Mouse (Mus musculus): ENCODE data around the gene Neurog3. TPM values are rescaled to one million over a fixed set of nuclear protein-coding genes. Genes with fewer than 3 reads are reported as not detected.

Neurog3 gene
- 2.4 and 3.3 TPM in 2 replicates for polyA plus RNA-seq (2012; rRNA removed)

DNA sequence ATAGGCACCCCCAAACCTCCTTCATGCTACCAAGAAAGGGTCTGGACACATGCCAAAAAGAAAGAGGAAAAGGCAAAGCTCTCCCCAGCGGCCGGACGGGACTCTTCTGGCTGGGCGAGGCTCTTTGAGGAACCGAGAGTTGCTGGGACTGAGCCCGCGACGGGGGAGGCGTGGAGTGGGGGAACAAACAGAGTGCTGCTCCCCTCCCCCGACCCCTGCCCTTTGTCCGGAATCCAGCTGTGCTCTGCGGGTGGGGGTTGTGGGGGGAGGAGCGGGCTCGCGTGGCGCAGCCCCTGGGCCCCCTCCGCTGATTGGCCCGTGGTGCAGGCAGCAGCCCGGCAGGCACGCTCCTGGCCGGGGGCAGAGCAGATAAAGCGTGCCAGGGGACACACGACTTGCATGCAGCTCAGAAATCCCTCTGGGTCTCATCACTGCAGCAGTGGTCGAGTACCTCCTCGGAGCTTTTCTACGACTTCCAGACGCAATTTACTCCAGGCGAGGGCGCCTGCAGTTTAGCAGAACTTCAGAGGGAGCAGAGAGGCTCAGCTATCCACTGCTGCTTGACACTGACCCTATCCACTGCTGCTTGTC lies at the start of gene Neurog3:
Gene Neurog3 (plus strand): TSS at position 400 of the 591 bp plus-strand sequence.

DNA sequence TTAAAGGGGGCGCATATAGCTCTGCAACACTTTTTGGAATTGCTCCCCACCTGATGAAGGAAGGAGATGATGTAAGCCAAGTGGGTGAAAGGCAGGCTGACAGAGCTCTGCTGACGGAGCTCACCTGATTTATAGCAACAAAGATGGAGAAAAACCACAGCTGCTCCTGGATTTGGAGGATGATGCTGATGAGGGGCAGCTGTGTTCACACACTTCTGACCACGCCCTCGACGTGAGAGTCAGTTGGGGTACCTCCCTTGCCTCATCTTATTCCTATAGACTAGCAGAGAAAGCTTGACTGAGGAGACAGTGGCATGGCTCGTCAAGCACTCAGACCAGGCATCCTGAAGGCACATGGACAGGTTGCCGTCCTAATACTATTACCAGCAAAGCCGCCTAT lies 10.9 kb downstream of the Neurog3 start, which contains the start of gene Fam241b:
Gene Fam241b (minus strand): TSS at position 101 of the 400 bp plus-strand sequence.

Other genes starting within 250 kb of the Neurog3 start
- 1.5 and 2.0 TPM in 2 replicates for gene Col13a1, start 154.0 kb upstream of the Neurog3 start, polyA plus RNA-seq (2012; rRNA removed)
- gene Fam241b, start 10.8 kb downstream of the Neurog3 start, polyA plus RNA-seq (2012; rRNA removed), result 20.6 and 22.3 TPM in 2 replicates
- gene Tspan15, start 98.2 kb downstream of the Neurog3 start, polyA plus RNA-seq (2012; rRNA removed), result 267 and 271 TPM in 2 replicates
- gene Tacr2, start 119.3 kb downstream of the Neurog3 start, polyA plus RNA-seq (2012; rRNA removed), result 19.3 and 24.5 TPM in 2 replicates
- 87.9 and 91.0 TPM in 2 replicates for gene Hk1, start 246.8 kb downstream of the Neurog3 start, polyA plus RNA-seq (2012; rRNA removed)